Comparison of ENCODE assay signal across 24 mouse cellular contexts in the genomic region with DNA sequence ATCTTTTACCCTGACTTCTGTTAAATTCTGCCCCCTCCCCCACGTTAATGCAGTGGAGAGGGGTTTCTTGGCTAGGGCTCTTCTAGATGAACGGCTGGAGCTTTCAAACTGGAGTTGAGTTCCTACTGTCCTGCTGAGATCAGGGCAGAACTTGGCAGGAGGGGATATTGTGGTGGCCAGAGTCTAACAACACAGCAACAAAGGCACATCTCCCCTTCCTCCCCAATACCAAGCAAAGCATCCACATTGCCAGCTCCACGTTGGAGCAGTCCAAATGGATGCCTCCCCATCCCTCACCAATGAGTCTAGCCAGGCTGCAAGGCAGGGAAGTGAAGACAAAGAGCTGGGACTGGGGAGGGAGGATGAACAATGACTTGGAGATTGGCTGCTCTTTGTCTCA. TPM values are rescaled to one million over a fixed set of nuclear protein-coding genes. Genes with fewer than 3 reads are reported as not detected.
DNase-seq lines count a peak whose midpoint lies in the region; ATAC-seq and TF ChIP-seq lines count a peak whose summit lies in the region.
"Had no signal": no experiment of that assay in that cellular context is flagged by ENCODE, and none has a peak within 500 bp of the region (broad histone marks: within the 10 kb centered on the region; RNA-seq: fewer than 3 reads in every experiment).

No protein-coding gene starts in this region.

- no peak overlapping the region for H3K27ac ChIP-seq in forebrain, postnatal 0 days (ENCODE audit: low read depth, low read length)
- H3K27ac ChIP-seq in forebrain, embryonic 12.5 days = no peak overlapping the region
- H3K27ac ChIP-seq in hindbrain, postnatal 0 days = no peak overlapping the region
- H3K27ac ChIP-seq in hindbrain, embryonic 13.5 days = no peak overlapping the region
- H3K27ac ChIP-seq in midbrain, postnatal 0 days (ENCODE audit: low read depth, low read length) = no peak overlapping the region
- H3K27ac ChIP-seq in midbrain, embryonic 13.5 days = no peak overlapping the region
- H3K27ac ChIP-seq: embryonic facial prominence, embryonic 10.5 days; embryonic facial prominence, embryonic 13.5 days; forebrain, embryonic 13.5 days; gastrocnemius, adult 2 months; heart, embryonic 13.5 days had no signal

- H3K4me3 ChIP-seq in forebrain, postnatal 0 days (ENCODE audit: low read depth, low read length) = no peak overlapping the region
- no peak overlapping the region for H3K4me3 ChIP-seq in forebrain, embryonic 12.5 days (replicated peaks)
- no peak overlapping the region for H3K4me3 ChIP-seq in hindbrain, postnatal 0 days (ENCODE audit: low read length)
- H3K4me3 ChIP-seq in hindbrain, embryonic 13.5 days = no peak overlapping the region
- H3K4me3 ChIP-seq in midbrain, postnatal 0 days (ENCODE audit: low read depth, low read length) = no peak overlapping the region
- no peak overlapping the region for H3K4me3 ChIP-seq in midbrain, embryonic 13.5 days (replicated peaks)
- H3K4me3 ChIP-seq: embryonic facial prominence, embryonic 10.5 days; embryonic facial prominence, embryonic 13.5 days; erythroblast, embryonic 14.5 days; forebrain, embryonic 13.5 days; gastrocnemius, adult 2 months; heart, embryonic 13.5 days had no signal

- WGBS in forebrain, postnatal 0 days = 61% methylated on average over 3 of the region's 3 CpGs
- 80% methylated on average over 3 of the region's 3 CpGs for WGBS in forebrain, embryonic 12.5 days
- 32% methylated on average over 3 of the region's 3 CpGs for WGBS in hindbrain, postnatal 0 days
- 51% methylated on average over 3 of the region's 3 CpGs for WGBS in hindbrain, embryonic 13.5 days
- WGBS in midbrain, postnatal 0 days = 67% methylated on average over 3 of the region's 3 CpGs
- WGBS in midbrain, embryonic 13.5 days = 58% methylated on average over 3 of the region's 3 CpGs

- ATAC-seq in forebrain, postnatal 0 days = peak; percentile 29; the same call in 1 of the 2 replicates
- ATAC-seq in forebrain, embryonic 12.5 days (ENCODE audit: low FRiP score) = no peak
- ATAC-seq in hindbrain, postnatal 0 days = peak; percentile 85
- ATAC-seq in hindbrain, embryonic 13.5 days (ENCODE audit: low FRiP score) = no peak
- no peak; the same call in 1 of the 2 replicates for ATAC-seq in midbrain, postnatal 0 days (ENCODE audit: low FRiP score)
- no peak for ATAC-seq in midbrain, embryonic 13.5 days
- ATAC-seq: forebrain, embryonic 13.5 days; forebrain, embryonic 16.5 days; intestine, postnatal 0 days had no signal

- no peak for TF ChIP-seq CTCF in forebrain, postnatal 0 days (IDR thresholded peaks at IDR 0.05; ENCODE audit: low read depth)
- no peak for TF ChIP-seq CTCF in hindbrain, postnatal 0 days (IDR thresholded peaks at IDR 0.05; ENCODE audit: low read depth)
- TF ChIP-seq CTCF in midbrain, postnatal 0 days (IDR thresholded peaks at IDR 0.05) = no peak

- H3K4me1 ChIP-seq in forebrain, postnatal 0 days (ENCODE audit: insufficient read depth) = no peaks in the 10 kb centered on the region
- H3K4me1 ChIP-seq in forebrain, embryonic 12.5 days = no peaks in the 10 kb centered on the region
- H3K4me1 ChIP-seq in hindbrain, postnatal 0 days (ENCODE audit: insufficient read depth, low read length) = no peaks in the 10 kb centered on the region
- no peaks in the 10 kb centered on the region for H3K4me1 ChIP-seq in hindbrain, embryonic 13.5 days (replicated peaks)
- H3K4me1 ChIP-seq in midbrain, postnatal 0 days (ENCODE audit: insufficient read depth, low read length) = no peaks in the 10 kb centered on the region
- no peaks in the 10 kb centered on the region for H3K4me1 ChIP-seq in midbrain, embryonic 13.5 days (replicated peaks)
- H3K4me1 ChIP-seq: embryonic facial prominence, embryonic 10.5 days; embryonic facial prominence, embryonic 13.5 days; forebrain, embryonic 13.5 days had no signal

- H3K4me2 ChIP-seq in forebrain, postnatal 0 days (ENCODE audit: low read depth) = no peak overlapping the region
- H3K4me2 ChIP-seq in forebrain, embryonic 12.5 days = no peak overlapping the region
- H3K4me2 ChIP-seq in hindbrain, postnatal 0 days (ENCODE audit: low read depth, low read length) = no peak overlapping the region
- H3K4me2 ChIP-seq in hindbrain, embryonic 13.5 days = no peak overlapping the region
- no peak overlapping the region for H3K4me2 ChIP-seq in midbrain, postnatal 0 days (ENCODE audit: low read depth, low read length, poor library complexity, severe bottlenecking)
- no peak overlapping the region for H3K4me2 ChIP-seq in midbrain, embryonic 13.5 days (replicated peaks)
- H3K4me2 ChIP-seq: embryonic facial prominence, embryonic 13.5 days; forebrain, embryonic 13.5 days; heart, embryonic 13.5 days had no signal

- H3K36me3 ChIP-seq in forebrain, postnatal 0 days (ENCODE audit: insufficient read depth) = no peaks in the 10 kb centered on the region
- H3K36me3 ChIP-seq in forebrain, embryonic 12.5 days (replicated peaks) = no peaks in the 10 kb centered on the region
- no peaks in the 10 kb centered on the region for H3K36me3 ChIP-seq in hindbrain, postnatal 0 days (ENCODE audit: insufficient read depth, low read length)
- H3K36me3 ChIP-seq in hindbrain, embryonic 13.5 days = no peaks in the 10 kb centered on the region
- H3K36me3 ChIP-seq in midbrain, postnatal 0 days (ENCODE audit: insufficient read depth, low read length) = no peaks in the 10 kb centered on the region
- no peaks in the 10 kb centered on the region for H3K36me3 ChIP-seq in midbrain, embryonic 13.5 days
- H3K36me3 ChIP-seq: embryonic facial prominence, embryonic 10.5 days; embryonic facial prominence, embryonic 13.5 days; heart, embryonic 13.5 days had no signal

- H3K27me3 ChIP-seq in forebrain, postnatal 0 days (ENCODE audit: insufficient read depth, low read length) = no peaks in the 10 kb centered on the region
- no peaks in the 10 kb centered on the region for H3K27me3 ChIP-seq in forebrain, embryonic 12.5 days
- H3K27me3 ChIP-seq in hindbrain, postnatal 0 days (ENCODE audit: insufficient read depth, low read length) = no peaks in the 10 kb centered on the region
- H3K27me3 ChIP-seq in hindbrain, embryonic 13.5 days = no peaks in the 10 kb centered on the region
- no peaks in the 10 kb centered on the region for H3K27me3 ChIP-seq in midbrain, postnatal 0 days (ENCODE audit: insufficient read depth, low read length)
- no peaks in the 10 kb centered on the region; the same call in 1 of the 2 replicates for H3K27me3 ChIP-seq in midbrain, embryonic 13.5 days
- H3K27me3 ChIP-seq: forebrain, embryonic 13.5 days had no signal

- H3K9ac ChIP-seq in forebrain, postnatal 0 days = no peak overlapping the region
- H3K9ac ChIP-seq in forebrain, embryonic 12.5 days = no peak overlapping the region
- no peak overlapping the region for H3K9ac ChIP-seq in hindbrain, postnatal 0 days (replicated peaks; ENCODE audit: low read length)
- H3K9ac ChIP-seq in hindbrain, embryonic 13.5 days = no peak overlapping the region
- H3K9ac ChIP-seq in midbrain, postnatal 0 days (replicated peaks; ENCODE audit: low read length, poor library complexity, severe bottlenecking) = no peak overlapping the region
- no peak overlapping the region for H3K9ac ChIP-seq in midbrain, embryonic 13.5 days (replicated peaks)
- H3K9ac ChIP-seq: embryonic facial prominence, embryonic 13.5 days; forebrain, embryonic 13.5 days; heart, embryonic 13.5 days had no signal

- H3K9me3 ChIP-seq in forebrain, postnatal 0 days (ENCODE audit: low read length) = no peaks in the 10 kb centered on the region
- H3K9me3 ChIP-seq in forebrain, embryonic 12.5 days = no peaks in the 10 kb centered on the region
- 0 out of 2 replicates have a peak, but pooled peaks cover 3% of the 10 kb centered on the region for H3K9me3 ChIP-seq in hindbrain, postnatal 0 days (ENCODE audit: low read length)
- H3K9me3 ChIP-seq in hindbrain, embryonic 13.5 days = no peaks in the 10 kb centered on the region
- no peaks in the 10 kb centered on the region for H3K9me3 ChIP-seq in midbrain, postnatal 0 days (ENCODE audit: low read length)
- H3K9me3 ChIP-seq in midbrain, embryonic 13.5 days = no peaks in the 10 kb centered on the region
- H3K9me3 ChIP-seq: embryonic facial prominence, embryonic 10.5 days; embryonic facial prominence, embryonic 13.5 days; forebrain, embryonic 13.5 days; heart, embryonic 13.5 days had no signal

- DNase-seq in cerebellum, adult 9-11 months = peak; percentile 37
- DNase-seq in cerebellum, adult 8-10 months = no peak
- no peak for DNase-seq in forebrain, postnatal 0 days
- peak; percentile 58 for DNase-seq in hindbrain, postnatal 0 days (ENCODE audit: low spot score)
- DNase-seq in midbrain, postnatal 0 days (ENCODE audit: low spot score) = peak; percentile 69
- DNase-seq: adrenal gland, adult 8-10 months; adrenal gland, postnatal 25 days; cerebellum, postnatal 36 days; embryo, embryonic 11 days; gastrocnemius, adult 2 months; gastrocnemius, postnatal 14 days; heart, adult 18-20 months; heart, postnatal 14 days; heart, postnatal 4 days had no signal

RNA-seq across cellular contexts. Expression of gene Gramd1b, which starts 49.9 kb away (rescaled TPM):
- total RNA-seq in forebrain, postnatal 0 days (2014; rRNA removed) = 48.1 and 48.6 TPM in 2 replicates
- 12.5 and 18.0 TPM in 2 replicates for polyA plus RNA-seq in forebrain, postnatal 0 days (2015; fragmentation: Nextera tagmentation; extraction: Ambion mirVana)
- 3.4 and 4.6 TPM in 2 replicates for polyA plus RNA-seq in forebrain, embryonic 12.5 days (2016; fragmentation: Nextera tagmentation; extraction: Ambion mirVana)
- 40.4 and 57.2 TPM in 2 replicates for total RNA-seq in hindbrain, postnatal 0 days (2014; rRNA removed)
- 15.8 and 16.7 TPM in 2 replicates for polyA plus RNA-seq in hindbrain, postnatal 0 days (2015; fragmentation: Nextera tagmentation; extraction: Ambion mirVana)
- polyA plus RNA-seq in hindbrain, embryonic 13.5 days (2015; fragmentation: Nextera tagmentation; extraction: Ambion mirVana) = 13.5 and 13.9 TPM in 2 replicates
- total RNA-seq in midbrain, postnatal 0 days (2014; rRNA removed) = 48.3 and 51.8 TPM in 2 replicates
- polyA plus RNA-seq in midbrain, postnatal 0 days (2015; fragmentation: Nextera tagmentation; extraction: Ambion mirVana) = 13.2 and 19.1 TPM in 2 replicates
- polyA plus RNA-seq in midbrain, embryonic 13.5 days (2015; fragmentation: Nextera tagmentation; extraction: Ambion mirVana) = 8.1 and 8.2 TPM in 2 replicates

Comparison
In these comparisons a context has a peak if more than half of its experiments do, and no peak if none do; other contexts are left out.
1. DNase-seq: peak in cerebellum, adult 9-11 months (single experiment), hindbrain, postnatal 0 days (single experiment) and midbrain, postnatal 0 days (single experiment); none in cerebellum, adult 8-10 months (single experiment) and forebrain, postnatal 0 days (single experiment).
2. ATAC-seq: peak in forebrain, postnatal 0 days (single experiment) and hindbrain, postnatal 0 days (single experiment); none in forebrain, embryonic 12.5 days (single experiment), hindbrain, embryonic 13.5 days (single experiment), midbrain, postnatal 0 days (single experiment) and midbrain, embryonic 13.5 days (single experiment).